Mouse (Mus musculus): ENCODE measurements at regions not wholly inside any gene's neighbourhood (a gene's known extent, or its start where the extent isn't known, plus 50 kb on each side); places are given as distances from the start of the nearest gene placed in this dataset.

DNA sequence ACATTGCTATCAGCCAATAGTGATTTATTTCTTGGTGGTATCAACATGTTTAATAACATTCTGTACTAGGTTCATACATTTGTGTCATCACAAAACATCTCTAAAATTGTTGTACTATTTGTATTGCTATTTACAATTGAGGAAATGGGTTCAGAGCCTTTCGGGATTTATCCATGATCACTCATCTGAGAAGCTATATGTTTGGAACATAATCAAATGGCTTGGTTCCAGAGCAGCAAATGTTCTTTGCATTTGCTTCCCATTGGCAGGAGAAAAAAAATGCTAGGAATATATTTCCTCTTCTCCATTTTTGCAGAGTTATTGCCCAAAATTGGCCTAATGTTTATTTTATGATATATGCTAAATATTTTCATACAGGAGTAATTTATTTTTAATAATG, 537.3 kb downstream of the Olfm4 start:
- TF ChIP-seq POLR2A (IDR thresholded peaks at IDR 0.05; ENCODE audit: insufficient read depth, low read depth, low read length) (no peak), CTCF (IDR thresholded peaks at IDR 0.05) (no peak)
